Mouse (Mus musculus): ENCODE measurements around the gene Fbxw4. TPM values are rescaled to one million over a fixed set of nuclear protein-coding genes. Genes with fewer than 3 reads are reported as not detected.
A peak's percentile ranks its signal among the peaks of the same experiment; 100 is the strongest.

Gene Fbxw4
- total RNA-seq (2021): 10 to 100 TPM; 18.9 to 19.8 TPM
- long read RNA-seq, experiment 1, transcript Fbxw4-201 (9 exons, 2,068 nt): major isoform, 27 of 35 reads
- long read RNA-seq, experiment 1, partial matches to known transcripts: 2 of 35 reads
- long read RNA-seq, experiment 1, other reads (novel, unspliced or antisense): 5 of 35 reads
- long read RNA-seq, experiment 2, transcript Fbxw4-201 (9 exons, 2,068 nt): major isoform, 14 of 21 reads
- long read RNA-seq, experiment 2, partial matches to known transcripts: 0 of 21 reads
- long read RNA-seq, experiment 2, other reads (novel, unspliced or antisense): 6 of 21 reads

- intact Hi-C loops (cut with DNase I; ENCODE audit: low total_unique reads): no loop called here
- DNase-seq: peak; percentile 74
These were observed at the start of gene Fbxw4 for GRCm38 (mm10) chr19:45659738-45660502. Gene Fbxw4, minus strand, starts transcription at chr19:45660312.

- intact Hi-C loops (cut with DNase I; ENCODE audit: low total_unique reads): no loop called here
- no peak for DNase-seq
These were observed 48.6 kb upstream of the Fbxw4 start for GRCm38 (mm10) chr19:45708704-45709103.

GRCm38 (mm10) chr19:45696281-45696600 lies 36.1 kb upstream of the Fbxw4 start:
- intact Hi-C loops (cut with DNase I; ENCODE audit: low total_unique reads): no loop called here
- DNase-seq: no peak

- DNase-seq: no peak
- intact Hi-C loops (cut with DNase I; ENCODE audit: low total_unique reads): no loop called here
These were observed 35.6 kb upstream of the Fbxw4 start for GRCm38 (mm10) chr19:45695496-45696280.

GRCm38 (mm10) chr19:45694056-45694455 lies 33.9 kb upstream of the Fbxw4 start:
- intact Hi-C loops (cut with DNase I; ENCODE audit: low total_unique reads): no loop called here
- DNase-seq: no peak

GRCm38 (mm10) chr19:45692211-45692610 lies 32.1 kb upstream of the Fbxw4 start:
- intact Hi-C loops (cut with DNase I; ENCODE audit: low total_unique reads): no loop called here
- DNase-seq: no peak

GRCm38 (mm10) chr19:45691001-45691535 lies 31.0 kb upstream of the Fbxw4 start:
- intact Hi-C loops (cut with DNase I; ENCODE audit: low total_unique reads): no loop called here
- DNase-seq: no peak

GRCm38 (mm10) chr19:45687001-45687400 lies 26.9 kb upstream of the Fbxw4 start:
- no peak for DNase-seq
- intact Hi-C loops (cut with DNase I; ENCODE audit: low total_unique reads): no loop called here

GRCm38 (mm10) chr19:45683676-45684075 lies 23.6 kb upstream of the Fbxw4 start:
- no peak for DNase-seq
- intact Hi-C loops (cut with DNase I; ENCODE audit: low total_unique reads): no loop called here

- DNase-seq: no peak
- intact Hi-C loops (cut with DNase I; ENCODE audit: low total_unique reads): no loop called here
These were observed 20.5 kb upstream of the Fbxw4 start for GRCm38 (mm10) chr19:45680495-45681130.

GRCm38 (mm10) chr19:45676723-45677269 lies 16.7 kb upstream of the Fbxw4 start:
- no peak for DNase-seq
- intact Hi-C loops (cut with DNase I; ENCODE audit: low total_unique reads): no loop called here

GRCm38 (mm10) chr19:45675720-45676581 lies 15.8 kb upstream of the Fbxw4 start:
- no peak for DNase-seq
- intact Hi-C loops (cut with DNase I; ENCODE audit: low total_unique reads): no loop called here

- intact Hi-C loops (cut with DNase I; ENCODE audit: low total_unique reads): no loop called here
- no peak for DNase-seq
These were observed 15.1 kb upstream of the Fbxw4 start for GRCm38 (mm10) chr19:45675196-45675595.

- no peak for DNase-seq
- intact Hi-C loops (cut with DNase I; ENCODE audit: low total_unique reads): no loop called here
These were observed 12.9 kb upstream of the Fbxw4 start for GRCm38 (mm10) chr19:45672971-45673370.

GRCm38 (mm10) chr19:45668986-45669385 lies 8.9 kb upstream of the Fbxw4 start:
- DNase-seq: no peak
- intact Hi-C loops (cut with DNase I; ENCODE audit: low total_unique reads): no loop called here

GRCm38 (mm10) chr19:45663851-45664250 lies 3.7 kb upstream of the Fbxw4 start:
- intact Hi-C loops (cut with DNase I; ENCODE audit: low total_unique reads): no loop called here
- no peak for DNase-seq

- intact Hi-C loops (cut with DNase I; ENCODE audit: low total_unique reads): no loop called here
- DNase-seq: no peak
These were observed 335 bp upstream of the Fbxw4 start for GRCm38 (mm10) chr19:45660503-45660790.

GRCm38 (mm10) chr19:45659301-45659737 lies 793 bp downstream of the Fbxw4 start:
- no peak for DNase-seq
- intact Hi-C loops (cut with DNase I; ENCODE audit: low total_unique reads): no loop called here
